Mouse (Mus musculus) neural tube, embryonic 13.5 days (tissue): Measurements from ENCODE around the gene Slc4a11. TPM values are rescaled to one million over a fixed set of nuclear protein-coding genes. Genes with fewer than 3 reads are reported as not detected.

Experiments used
- ATAC-seq: fragments of 200-750 bp; cut with Nextera tagmentation; 2 replicates; pipeline ENCODE4 v1.8.0; 2017; ENCODE audit warnings: low read depth, mild to moderate bottlenecking, moderate TSS enrichment, moderate library complexity
- H3K27ac ChIP-seq: fragments of 300-500 bp; sonication (generic); replicated peaks from 2 replicates; pipeline ENCODE4 v1.5.1; 2015; ENCODE audit warnings: moderate library complexity, mild to moderate bottlenecking, inconsistent platforms
- H3K27me3 ChIP-seq: fragments of 300-500 bp; sonication (generic); 2 replicates; pipeline ENCODE4 v1.6.1; 2015; ENCODE audit warnings: mild to moderate bottlenecking, inconsistent platforms
- H3K36me3 ChIP-seq: fragments of 300-500 bp; sonication (generic); 2 replicates; pipeline ENCODE4 v1.6.1; 2015; ENCODE audit warnings: mild to moderate bottlenecking, inconsistent platforms
- H3K4me1 ChIP-seq: fragments of 300-500 bp; sonication (generic); replicated peaks from 2 replicates; pipeline ENCODE4 v1.6.1; 2015; ENCODE audit warnings: inconsistent platforms
- H3K4me2 ChIP-seq: fragments of 300-500 bp; sonication (generic); 2 replicates; pipeline ENCODE4 v1.6.1; 2015; ENCODE audit warnings: inconsistent platforms, mild to moderate bottlenecking, moderate library complexity
- H3K4me3 ChIP-seq: fragments of 300-500 bp; sonication (generic); 2 replicates; pipeline ENCODE4 v1.5.1; 2015; ENCODE audit warnings: mild to moderate bottlenecking, inconsistent platforms
- H3K9ac ChIP-seq: fragments of 300-500 bp; sonication (generic); 2 replicates; pipeline ENCODE4 v1.6.1; 2015; ENCODE audit warnings: moderate library complexity, mild to moderate bottlenecking, inconsistent platforms
- H3K9me3 ChIP-seq: fragments of 300-500 bp; sonication (generic); 2 replicates; pipeline ENCODE4 v1.6.1; 2016; ENCODE audit warnings: inconsistent platforms
- WGBS: fragments of 180-500 bp; shearing (Covaris S2); methylation state at CpG from one replicate; pipeline ENCODE4 v1.1.7; 2015; 5-methylcytosine and 5-hydroxymethylcytosine counted together
- polyA plus RNA-seq: library from polyadenylated mRNA; unstranded; fragments of >200 nt; fragmentation: Nextera tagmentation; extraction: Ambion mirVana; gene quantifications from 2 replicates; pipeline ENCODE4 v1.2.1, GENCODE M21; 2015

The Slc4a11 gene
- polyA plus RNA-seq, 1 experiment from 2014 or later = 0.74 TPM

GRCm38 (mm10) chr2:130706602-130707001, 9.3 kb upstream of the Slc4a11 start:
- H3K4me1 ChIP-seq = no peaks in the 10 kb centered on the region
- no peaks in the 10 kb centered on the region for H3K27me3 ChIP-seq
- no peak for ATAC-seq
- H3K27ac ChIP-seq = no peak overlapping the region
- 76% methylated on average over 4 of the region's 4 CpGs for WGBS
- H3K36me3 ChIP-seq = peaks cover 62% of the 10 kb centered on the region
- no peaks in the 10 kb centered on the region for H3K9me3 ChIP-seq
- H3K9ac ChIP-seq = no peak overlapping the region
- no peak overlapping the region for H3K4me3 ChIP-seq
- no peak overlapping the region for H3K4me2 ChIP-seq

GRCm38 (mm10) chr2:130705178-130705577, 7.9 kb upstream of the Slc4a11 start:
- no peak for ATAC-seq
- no peak overlapping the region for H3K27ac ChIP-seq
- no peak overlapping the region for H3K4me2 ChIP-seq
- H3K27me3 ChIP-seq = no peaks in the 10 kb centered on the region
- no peaks in the 10 kb centered on the region for H3K4me1 ChIP-seq
- WGBS = 74% methylated on average over 6 of the region's 6 CpGs
- no peak overlapping the region for H3K4me3 ChIP-seq
- H3K9ac ChIP-seq = no peak overlapping the region
- H3K36me3 ChIP-seq = peaks cover 48% of the 10 kb centered on the region
- no peaks in the 10 kb centered on the region for H3K9me3 ChIP-seq

DNA sequence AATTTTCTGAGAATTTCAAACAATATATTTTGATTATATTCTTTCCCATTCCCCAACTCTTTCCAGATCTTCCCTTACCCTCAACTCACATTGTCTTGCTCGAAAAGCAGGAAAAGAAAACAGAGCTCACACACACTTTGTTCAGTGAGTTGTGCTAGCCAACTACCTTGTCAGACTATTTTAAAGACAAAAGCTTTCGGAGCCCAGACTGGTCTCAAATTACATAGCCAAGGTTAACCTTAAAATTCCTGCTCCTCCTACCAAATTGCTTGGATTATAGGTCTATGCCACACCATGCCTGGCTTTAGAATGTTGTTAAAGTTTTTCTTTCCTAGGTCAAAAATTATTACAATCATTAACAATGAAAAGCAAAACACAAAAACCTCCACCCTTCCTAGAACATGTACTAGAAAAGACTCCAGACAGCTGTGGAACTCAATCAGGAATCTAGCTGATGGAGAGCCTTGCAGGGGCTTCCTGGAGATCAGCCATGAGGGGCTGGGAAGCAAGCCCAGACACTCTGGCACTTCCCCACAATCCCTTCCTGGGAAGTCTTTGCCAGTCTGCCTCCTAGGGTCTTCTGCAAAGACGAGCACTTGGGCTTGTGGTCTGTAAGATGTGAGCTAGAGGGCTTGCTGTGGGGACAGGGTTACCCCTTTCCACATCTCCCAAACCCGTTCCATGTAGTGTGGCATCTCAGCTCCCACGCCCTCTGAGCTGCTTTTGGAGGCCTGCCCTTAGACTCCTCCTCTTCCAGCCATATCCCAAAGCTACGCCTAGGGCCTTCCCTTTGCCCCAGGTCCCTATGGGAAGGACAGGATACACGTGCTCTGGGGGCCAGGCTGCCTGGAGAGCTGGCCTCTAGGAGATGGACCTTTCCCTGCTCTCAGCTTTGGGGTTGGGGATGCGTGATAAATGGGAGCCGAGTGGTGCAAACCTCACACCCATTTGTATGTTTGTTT, 7.0 kb upstream of the Slc4a11 start:
- no peaks in the 10 kb centered on the region for H3K9me3 ChIP-seq
- no peak overlapping the region for H3K4me2 ChIP-seq
- no peak overlapping the region for H3K4me3 ChIP-seq
- WGBS = 68% methylated on average over 9 of the region's 9 CpGs
- ATAC-seq = no peak
- no peaks in the 10 kb centered on the region for H3K4me1 ChIP-seq
- peaks cover 8% of the 10 kb centered on the region; the same call in 1 of the 2 replicates for H3K27me3 ChIP-seq
- peaks cover 40% of the 10 kb centered on the region for H3K36me3 ChIP-seq
- H3K27ac ChIP-seq = no peak overlapping the region
- H3K9ac ChIP-seq = no peak overlapping the region

DNA sequence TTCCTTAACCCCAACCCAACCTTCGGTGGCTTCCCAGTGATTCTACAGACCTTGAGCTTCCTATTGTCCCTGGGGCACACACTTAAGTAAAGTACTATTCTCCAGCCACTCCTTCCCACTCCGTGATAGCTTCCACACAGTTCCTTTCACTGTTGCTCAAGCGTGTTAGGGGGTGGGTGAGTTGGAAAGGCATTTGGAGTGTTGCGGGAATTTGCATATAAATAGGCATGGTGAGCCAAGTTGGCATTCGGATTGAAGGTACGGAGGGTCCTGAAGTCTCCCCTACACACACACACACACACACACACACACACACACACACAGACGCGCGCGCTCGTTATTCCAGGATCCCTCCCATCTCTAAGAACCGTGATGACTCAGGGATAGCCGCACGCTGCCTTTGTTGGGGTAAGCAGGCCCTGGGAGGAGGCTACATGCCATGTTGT, 525 bp upstream of the Slc4a11 start:
- Histone ChIP-seq H3K4me2 (peak overlapping the region; percentile 95), H3K9me3 (no peaks in the 10 kb centered on the region), H3K27ac (no peak overlapping the region), H3K36me3 (no peaks in the 10 kb centered on the region), H3K4me1 (peaks cover 20% of the 10 kb centered on the region), H3K27me3 (peaks cover 59% of the 10 kb centered on the region), H3K9ac (no peak overlapping the region; the same call in 1 of the 2 replicates), H3K4me3 (peak overlapping the region; percentile 50)
- ATAC-seq = peak; percentile 51; the same call in 1 of the 2 replicates
- under 1% methylated on average over 14 of the region's 14 CpGs for WGBS

GRCm38 (mm10) chr2:130696700-130697152, 593 bp downstream of the Slc4a11 start:
- peaks cover 20% of the 10 kb centered on the region for H3K4me1 ChIP-seq
- WGBS = 1% methylated on average over 31 of the region's 31 CpGs
- H3K9ac ChIP-seq = peak overlapping the region; percentile 69
- ATAC-seq = peak; percentile 26; the same call in 1 of the 2 replicates
- no peak overlapping the region for H3K27ac ChIP-seq
- H3K4me3 ChIP-seq = peak overlapping the region; percentile 50
- no peaks in the 10 kb centered on the region for H3K36me3 ChIP-seq
- no peaks in the 10 kb centered on the region for H3K9me3 ChIP-seq
- peaks cover 59% of the 10 kb centered on the region for H3K27me3 ChIP-seq
- H3K4me2 ChIP-seq = peak overlapping the region; percentile 95

DNA sequence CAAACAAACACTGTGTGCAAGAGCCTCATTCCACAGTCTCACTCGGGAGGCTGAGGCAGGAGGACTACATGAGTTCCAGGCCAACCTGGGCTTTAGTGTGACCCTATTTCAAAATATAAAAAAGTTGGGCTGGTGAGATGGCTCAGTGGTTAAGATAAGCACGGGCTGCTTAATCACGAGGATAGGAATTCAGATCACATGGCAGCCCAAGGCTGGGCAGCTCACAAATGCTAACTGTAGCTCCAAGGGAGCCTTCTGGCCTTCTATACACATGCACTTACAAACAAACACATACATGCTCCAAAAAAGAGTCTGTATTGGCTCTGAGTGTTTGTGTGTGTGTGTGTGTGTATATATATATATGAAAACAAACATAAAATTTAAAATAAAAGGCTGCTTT, 3.8 kb downstream of the Slc4a11 start:
- Histone ChIP-seq H3K36me3 (no peaks in the 10 kb centered on the region), H3K4me3 (no peak overlapping the region), H3K9ac (no peak overlapping the region), H3K9me3 (no peaks in the 10 kb centered on the region), H3K4me1 (peaks cover 20% of the 10 kb centered on the region), H3K27me3 (peaks cover 44% of the 10 kb centered on the region), H3K4me2 (no peak overlapping the region), H3K27ac (no peak overlapping the region)
- 50% methylated on average over 3 of the region's 3 CpGs for WGBS
- ATAC-seq = no peak

DNA sequence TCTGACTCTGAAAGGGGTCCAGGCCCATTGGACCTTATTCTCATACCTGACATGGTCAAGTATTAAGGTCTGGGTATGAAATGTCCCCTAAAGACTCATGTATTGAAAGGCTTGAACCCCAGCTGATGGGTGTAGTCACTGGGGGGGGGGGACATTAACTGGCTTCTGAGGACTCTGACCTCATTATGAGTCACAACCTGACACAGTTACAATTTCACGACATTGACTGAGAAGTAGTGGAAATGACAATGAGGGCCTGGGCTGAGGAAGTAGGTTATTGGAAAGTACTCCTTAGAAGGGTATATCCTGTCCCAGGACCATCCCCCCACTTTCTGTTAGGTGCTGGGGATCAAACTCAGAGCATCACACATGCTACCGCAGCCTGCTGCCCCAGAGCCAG, 8.3 kb downstream of the Slc4a11 start:
- 79% methylated on average over 2 of the region's 2 CpGs for WGBS
- no peak overlapping the region for H3K9ac ChIP-seq
- no peak for ATAC-seq

DNA sequence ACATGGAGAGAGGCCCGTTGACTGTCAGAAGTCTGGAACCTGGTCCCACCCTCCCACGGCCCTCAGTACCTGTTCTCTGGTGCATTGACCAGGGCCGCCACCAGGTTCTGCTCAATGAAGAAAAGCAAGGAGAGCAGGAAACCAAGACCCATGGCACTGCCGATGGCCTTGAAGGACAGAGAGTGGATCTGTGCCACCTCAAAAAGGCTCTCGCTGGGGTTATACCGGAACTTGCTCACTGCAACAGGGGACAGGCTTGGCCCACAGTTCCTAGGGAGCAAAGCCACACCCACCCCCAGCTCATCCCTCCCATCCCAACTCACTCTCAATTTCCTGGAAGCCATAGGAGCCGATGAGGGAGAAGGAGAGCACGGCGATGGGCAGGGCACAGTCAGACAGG, 11.9 kb downstream of the Slc4a11 start:
- no peak for ATAC-seq
- Histone ChIP-seq H3K4me3 (no peak overlapping the region), H3K27me3 (no peaks in the 10 kb centered on the region), H3K36me3 (peaks cover 71% of the 10 kb centered on the region), H3K9me3 (no peaks in the 10 kb centered on the region), H3K9ac (no peak overlapping the region), H3K4me1 (no peaks in the 10 kb centered on the region), H3K4me2 (no peak overlapping the region), H3K27ac (no peak overlapping the region)
- 84% methylated on average over 9 of the region's 9 CpGs for WGBS

More for the DNA sequence above, 8.3 kb downstream of the Slc4a11 start:
- Histone ChIP-seq H3K4me3 (no peak overlapping the region), H3K4me1 (no peaks in the 10 kb centered on the region), H3K27ac (no peak overlapping the region), H3K36me3 (peaks cover 35% of the 10 kb centered on the region), H3K4me2 (no peak overlapping the region), H3K9me3 (no peaks in the 10 kb centered on the region), H3K27me3 (no peaks in the 10 kb centered on the region)

- H3K9ac ChIP-seq = no peak overlapping the region
- 86% methylated on average over 3 of the region's 3 CpGs for WGBS
- no peak overlapping the region for H3K4me2 ChIP-seq
- H3K27ac ChIP-seq = no peak overlapping the region
- H3K4me3 ChIP-seq = no peak overlapping the region
- no peaks in the 10 kb centered on the region for H3K27me3 ChIP-seq
- peaks cover 100% of the 10 kb centered on the region for H3K36me3 ChIP-seq
- no peak for ATAC-seq
- H3K4me1 ChIP-seq = no peaks in the 10 kb centered on the region
- H3K9me3 ChIP-seq = no peaks in the 10 kb centered on the region
Measured at GRCm38 (mm10) chr2:130681531-130681930, 15.8 kb downstream of the Slc4a11 start.

DNA sequence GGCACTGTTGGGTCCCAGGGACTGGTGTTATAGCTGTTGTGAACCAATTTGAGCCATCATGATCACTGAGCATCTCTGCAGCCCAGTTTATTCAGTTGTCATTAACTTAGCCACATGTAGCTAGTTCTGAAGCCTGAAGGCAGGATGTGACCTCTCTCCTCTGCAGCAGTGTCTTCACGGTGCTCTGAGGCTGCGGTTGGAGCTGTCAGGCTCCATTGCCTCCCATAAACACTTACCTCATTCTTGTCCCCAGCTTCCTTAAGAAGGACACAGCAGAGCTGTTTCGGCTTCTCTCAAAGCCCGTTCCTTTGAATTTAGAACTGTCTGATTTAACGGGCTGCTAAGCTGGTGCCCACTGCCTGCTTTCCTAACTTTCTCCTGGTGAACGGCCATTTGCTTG, 17.4 kb downstream of the Slc4a11 start:
- no peak for ATAC-seq
- H3K27me3 ChIP-seq = no peaks in the 10 kb centered on the region
- H3K4me2 ChIP-seq = no peak overlapping the region
- no peak overlapping the region for H3K9ac ChIP-seq
- WGBS = 84% methylated on average over 6 of the region's 6 CpGs
- H3K4me3 ChIP-seq = no peak overlapping the region
- H3K4me1 ChIP-seq = no peaks in the 10 kb centered on the region
- H3K36me3 ChIP-seq = peaks cover 100% of the 10 kb centered on the region
- H3K9me3 ChIP-seq = no peaks in the 10 kb centered on the region
- H3K27ac ChIP-seq = no peak overlapping the region

- ATAC-seq = no peak
Measured at GRCm38 (mm10) chr2:130679154-130679553, 18.2 kb downstream of the Slc4a11 start.

GRCm38 (mm10) chr2:130677211-130677610, 20.1 kb downstream of the Slc4a11 start:
- Histone ChIP-seq H3K4me2 (no peak overlapping the region), H3K27ac (no peak overlapping the region), H3K9ac (no peak overlapping the region), H3K9me3 (no peaks in the 10 kb centered on the region), H3K4me1 (no peaks in the 10 kb centered on the region), H3K27me3 (no peaks in the 10 kb centered on the region), H3K4me3 (no peak overlapping the region), H3K36me3 (peaks cover 97% of the 10 kb centered on the region)
- ATAC-seq = no peak
- WGBS = 89% methylated on average over 10 of the region's 10 CpGs

More at GRCm38 (mm10) chr2:130679154-130679553, 18.2 kb downstream of the Slc4a11 start:
- Histone ChIP-seq H3K36me3 (peaks cover 99% of the 10 kb centered on the region), H3K4me3 (no peak overlapping the region), H3K4me1 (no peaks in the 10 kb centered on the region), H3K27ac (no peak overlapping the region), H3K9me3 (no peaks in the 10 kb centered on the region), H3K9ac (no peak overlapping the region), H3K4me2 (no peak overlapping the region), H3K27me3 (no peaks in the 10 kb centered on the region)
- 95% methylated on average over 12 of the region's 12 CpGs for WGBS
